Mouse (Mus musculus): ENCODE data around the gene Ankrd13b. TPM values are rescaled to one million over a fixed set of nuclear protein-coding genes. Genes with fewer than 3 reads are reported as not detected.

Gene Ankrd13b
- polyA plus RNA-seq, 1 experiment from 2014 or later: 8.5 TPM

DNA sequence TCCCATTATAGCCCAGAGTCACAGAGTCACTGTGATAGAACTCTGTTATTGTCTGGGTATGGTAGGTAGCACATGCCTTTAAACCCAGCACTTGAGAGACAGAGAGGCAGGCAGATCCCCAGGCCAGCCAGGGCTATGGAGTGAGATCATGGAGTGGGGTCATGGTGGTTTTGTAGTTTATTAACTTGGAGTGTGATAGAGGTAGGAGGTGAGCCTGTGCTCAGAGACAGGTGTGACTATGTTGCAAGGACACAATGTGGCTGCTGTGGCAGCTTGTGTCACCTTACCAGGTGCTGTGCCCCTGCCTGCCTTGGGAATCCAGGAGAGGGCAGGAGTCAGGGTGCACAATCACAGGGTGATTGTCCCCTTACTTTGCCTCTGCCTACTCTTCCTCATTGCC lies 6.0 kb upstream of the Ankrd13b start:
- Histone ChIP-seq H3K36me3 (peaks cover 14% of the 10 kb centered on the region), H3K4me2 (0 out of 2 replicates have a peak overlapping the region, but pooled peaks have one; percentile 98), H3K27ac (no peak overlapping the region), H3K4me3 (no peak overlapping the region), H3K27me3 (no peaks in the 10 kb centered on the region), H3K9me3 (no peaks in the 10 kb centered on the region), H3K4me1 (peaks cover 60% of the 10 kb centered on the region), H3K9ac (no peak overlapping the region)
- ATAC-seq (ENCODE audit: insufficient number of reproducible peaks, insufficient read depth, low FRiP score, low TSS enrichment, low read depth): no peak

DNA sequence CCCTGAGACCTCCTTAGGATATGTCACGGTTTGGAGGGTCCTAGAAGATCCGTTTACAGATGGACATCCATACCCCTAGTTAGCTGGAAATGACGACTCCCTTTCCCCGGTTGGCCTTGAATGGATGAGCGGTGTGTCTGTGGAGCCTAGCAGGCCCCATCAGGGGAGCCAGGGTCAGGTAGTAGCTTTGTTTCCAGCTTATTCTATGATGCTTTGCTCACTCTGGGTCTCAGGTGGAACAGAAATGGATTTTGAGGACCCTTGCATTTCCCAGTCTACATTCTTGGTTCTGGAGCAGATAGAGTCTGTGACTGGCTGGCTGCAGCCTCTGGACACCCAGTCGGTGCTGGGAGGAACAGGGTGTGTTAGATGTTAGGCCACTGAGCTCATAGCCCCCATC lies 5.3 kb upstream of the Ankrd13b start:
- H3K9ac ChIP-seq: peak overlapping the region; percentile 96; the same call in 1 of the 2 replicates
- peak overlapping the region; percentile 97 for H3K4me3 ChIP-seq
- no peak for ATAC-seq (ENCODE audit: insufficient number of reproducible peaks, insufficient read depth, low FRiP score, low TSS enrichment, low read depth)
- H3K9me3 ChIP-seq: no peaks in the 10 kb centered on the region
- H3K36me3 ChIP-seq: peaks cover 7% of the 10 kb centered on the region
- 67% methylated on average over 6 of the region's 6 CpGs for WGBS
- H3K27me3 ChIP-seq: no peaks in the 10 kb centered on the region
- peak overlapping the region; percentile 98 for H3K4me2 ChIP-seq
- no peak overlapping the region for H3K27ac ChIP-seq
- peaks cover 62% of the 10 kb centered on the region for H3K4me1 ChIP-seq

DNA sequence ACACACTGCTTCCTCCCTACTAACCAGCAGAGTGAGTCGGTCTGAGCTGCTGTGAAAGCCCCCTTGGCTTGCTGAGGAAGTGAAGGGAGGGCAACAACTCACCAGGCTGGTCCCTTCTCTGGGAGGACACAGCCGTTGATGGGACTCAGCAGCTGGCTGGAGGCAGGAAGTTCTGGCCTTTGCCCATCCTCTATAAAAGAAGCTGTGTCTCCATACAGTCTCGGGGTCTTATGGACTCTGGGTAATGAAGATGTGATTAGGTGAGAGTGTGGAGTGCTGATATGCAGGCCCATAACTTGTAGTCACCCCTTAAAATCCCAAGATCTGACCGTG lies 4.8 kb upstream of the Ankrd13b start:
- H3K27me3 ChIP-seq: no peaks in the 10 kb centered on the region
- no peaks in the 10 kb centered on the region for H3K9me3 ChIP-seq
- no peak for ATAC-seq (ENCODE audit: insufficient number of reproducible peaks, insufficient read depth, low FRiP score, low TSS enrichment, low read depth)
- 22% methylated on average over 4 of the region's 4 CpGs for WGBS
- peaks cover 62% of the 10 kb centered on the region for H3K4me1 ChIP-seq
- peak overlapping the region; percentile 96 for H3K9ac ChIP-seq
- peak overlapping the region; percentile 97 for H3K4me3 ChIP-seq
- peak overlapping the region; percentile 98 for H3K4me2 ChIP-seq
- peak overlapping the region; percentile 75 for H3K27ac ChIP-seq
- H3K36me3 ChIP-seq: peaks cover 2% of the 10 kb centered on the region

DNA sequence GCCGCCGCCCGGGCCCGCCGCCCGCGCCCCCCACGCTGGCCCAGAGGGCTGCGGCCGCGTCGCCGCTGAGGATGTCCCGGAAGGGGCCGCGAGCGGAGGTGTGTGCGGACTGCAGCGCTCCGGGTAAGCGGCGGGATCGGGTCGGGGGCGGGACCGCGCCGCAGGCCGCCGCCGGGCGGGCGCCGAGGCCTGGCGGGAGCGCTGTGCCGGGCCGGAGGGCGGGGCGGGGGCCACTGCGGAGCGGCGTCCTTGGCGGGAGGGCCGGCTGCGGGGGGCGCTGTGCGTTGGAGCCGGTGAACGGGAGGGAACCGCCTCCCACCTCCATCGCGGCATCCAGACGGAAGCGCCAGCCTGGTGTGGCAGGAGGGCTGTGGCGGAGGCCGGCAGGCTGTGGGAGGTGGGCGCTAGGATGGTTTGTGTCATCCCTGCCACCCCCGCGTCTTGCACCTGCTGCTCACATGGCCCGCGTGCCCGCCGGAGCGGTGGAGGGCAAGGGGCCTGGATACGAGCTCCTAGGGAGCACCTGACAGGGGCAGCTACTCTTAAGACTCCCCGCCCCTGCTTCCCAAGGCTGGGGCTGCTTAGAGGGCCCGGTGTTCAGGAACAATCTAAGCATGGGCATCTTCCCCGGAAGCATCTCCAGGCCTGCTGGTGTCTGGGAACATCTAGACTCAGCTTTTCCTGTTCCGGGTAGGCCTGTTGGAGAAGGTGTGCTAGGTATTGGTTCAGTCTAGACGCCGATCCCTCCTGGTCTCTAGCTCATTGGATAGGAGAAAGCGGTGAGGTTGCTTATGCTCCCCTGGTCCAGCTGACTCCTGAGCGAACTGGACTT lies 4.2 kb upstream of the Ankrd13b start, which contains the start of gene Git1:
Gene Git1 (plus strand): TSS at position 51 of the 832 bp plus-strand sequence.
- peaks cover 65% of the 10 kb centered on the region for H3K4me1 ChIP-seq
- H3K4me3 ChIP-seq: peak within 1 kb of the TSS; percentile 97
- H3K27ac ChIP-seq: peak within 1 kb of the TSS; percentile 95
- no peaks in the 10 kb centered on the region for H3K27me3 ChIP-seq
- H3K4me2 ChIP-seq: peak within 1 kb of the TSS; percentile 98
- WGBS: 1% methylated on average over 63 of the region's 74 CpGs
- H3K9me3 ChIP-seq: no peaks in the 10 kb centered on the region
- H3K9ac ChIP-seq: peak within 1 kb of the TSS; percentile 96
- H3K36me3 ChIP-seq: no peaks in the 10 kb centered on the region
- no peak for ATAC-seq (ENCODE audit: insufficient number of reproducible peaks, insufficient read depth, low FRiP score, low TSS enrichment, low read depth)

DNA sequence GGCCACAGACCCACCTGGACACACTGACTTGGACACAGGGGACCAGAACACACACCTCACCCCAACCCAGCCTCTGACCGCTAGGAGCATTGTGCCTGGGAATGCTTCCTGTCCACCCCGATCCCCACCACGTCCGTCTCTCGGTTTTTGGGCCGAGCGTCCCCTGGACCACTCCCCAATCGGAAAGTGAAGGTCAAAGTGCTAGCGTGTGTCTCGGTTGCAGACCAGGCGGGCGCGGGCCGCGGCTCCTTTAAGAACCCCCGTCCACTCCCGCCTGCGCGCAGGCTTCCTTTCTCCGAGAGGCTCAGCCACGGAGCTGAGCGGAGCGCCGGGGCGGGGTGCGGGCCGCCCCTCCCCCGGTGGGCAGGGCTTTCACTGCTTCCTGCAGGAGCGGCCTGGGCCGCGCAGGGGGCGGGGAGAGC lies 3.4 kb upstream of the Ankrd13b start:
- Histone ChIP-seq H3K9ac (peak overlapping the region; percentile 74), H3K36me3 (no peaks in the 10 kb centered on the region), H3K27me3 (no peaks in the 10 kb centered on the region), H3K9me3 (no peaks in the 10 kb centered on the region), H3K4me2 (peak overlapping the region; percentile 90), H3K4me3 (peak overlapping the region; percentile 97), H3K27ac (peak overlapping the region; percentile 95), H3K4me1 (peaks cover 66% of the 10 kb centered on the region)
- ATAC-seq (ENCODE audit: insufficient number of reproducible peaks, insufficient read depth, low FRiP score, low TSS enrichment, low read depth): peak; percentile 57
- under 1% methylated on average over 29 of the region's 32 CpGs for WGBS

DNA sequence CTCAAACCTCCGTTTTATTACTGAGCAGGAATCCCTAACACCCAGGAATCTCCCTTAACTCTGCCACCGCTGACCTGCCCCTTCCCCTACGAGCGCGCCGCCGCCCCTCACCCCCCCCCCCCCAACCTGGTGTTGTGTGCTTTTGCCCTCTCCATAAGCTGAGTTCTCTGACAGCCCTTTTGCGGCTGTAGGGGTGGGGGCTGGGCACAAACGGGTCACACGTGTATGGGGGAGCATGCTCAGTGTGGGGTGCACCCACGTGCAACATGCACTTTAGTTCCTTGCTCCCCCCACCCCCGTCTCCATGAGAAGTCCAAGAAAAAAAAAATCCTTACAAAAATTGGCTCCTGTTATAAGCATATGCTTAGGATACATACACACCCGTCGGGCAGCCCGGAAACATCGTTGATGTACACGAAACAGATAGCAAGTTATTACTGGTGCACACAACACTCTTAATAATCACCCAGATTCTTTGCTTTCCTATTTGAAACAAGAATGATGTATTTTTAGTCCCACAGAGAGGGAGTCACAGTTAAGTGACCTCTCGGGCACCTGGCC lies 2.9 kb upstream of the Ankrd13b start:
- Histone ChIP-seq H3K4me3 (peak overlapping the region; percentile 97), H3K4me1 (peaks cover 66% of the 10 kb centered on the region), H3K27me3 (no peaks in the 10 kb centered on the region), H3K27ac (peak overlapping the region; percentile 95), H3K9ac (peak overlapping the region; percentile 74), H3K36me3 (no peaks in the 10 kb centered on the region), H3K9me3 (no peaks in the 10 kb centered on the region), H3K4me2 (peak overlapping the region; percentile 90)
- no peak for ATAC-seq (ENCODE audit: insufficient number of reproducible peaks, insufficient read depth, low FRiP score, low TSS enrichment, low read depth)
- under 1% methylated on average over 18 of the region's 18 CpGs for WGBS

DNA sequence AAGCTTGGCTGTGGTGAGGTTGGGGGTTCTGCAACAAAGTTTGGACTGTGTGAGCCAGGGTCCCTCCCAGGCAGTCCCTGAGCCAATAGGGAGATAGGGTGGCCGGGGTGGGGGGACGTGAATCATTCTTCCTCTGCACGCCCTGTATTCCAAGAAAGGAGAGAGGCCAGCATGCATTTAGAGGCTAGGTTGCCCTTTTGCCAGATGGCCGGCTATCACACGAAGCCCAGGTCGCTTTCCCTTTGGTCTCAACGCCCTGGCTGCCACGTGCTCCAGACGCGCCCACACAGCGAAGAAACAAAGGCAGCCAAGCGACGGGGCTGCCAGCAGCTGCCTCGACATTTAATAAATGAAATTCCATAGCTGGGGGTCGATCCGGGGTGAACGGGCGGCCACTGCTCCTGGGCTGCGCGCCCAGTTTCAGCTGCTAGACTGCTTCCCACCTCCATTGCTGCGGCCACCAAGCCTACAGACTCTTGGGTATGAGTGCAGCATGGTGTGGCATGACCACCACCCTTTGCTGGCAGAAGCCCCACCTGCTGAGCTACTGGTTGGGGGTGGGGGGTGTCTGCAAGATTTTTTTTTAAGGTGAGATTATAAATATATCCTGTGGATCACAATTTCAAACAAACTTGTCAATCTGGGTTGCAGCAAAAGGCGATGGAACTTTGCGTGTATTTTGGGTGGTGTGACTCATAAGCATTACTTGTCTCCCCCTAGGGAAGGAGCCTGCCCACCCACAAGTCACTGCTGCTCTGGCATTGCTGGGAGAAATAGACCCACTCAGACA lies 2.2 kb upstream of the Ankrd13b start:
- peaks cover 67% of the 10 kb centered on the region for H3K4me1 ChIP-seq
- H3K4me2 ChIP-seq: peak overlapping the region; percentile 90
- no peaks in the 10 kb centered on the region for H3K9me3 ChIP-seq
- H3K9ac ChIP-seq: peak overlapping the region; percentile 74
- peak overlapping the region; percentile 97 for H3K4me3 ChIP-seq
- H3K36me3 ChIP-seq: no peaks in the 10 kb centered on the region
- 0% methylated on average over 23 of the region's 23 CpGs for WGBS
- ATAC-seq (ENCODE audit: insufficient number of reproducible peaks, insufficient read depth, low FRiP score, low TSS enrichment, low read depth): 0 out of 2 replicates have a peak, but pooled peaks have one; percentile 43
- H3K27me3 ChIP-seq: no peaks in the 10 kb centered on the region
- H3K27ac ChIP-seq: peak overlapping the region; percentile 95

DNA sequence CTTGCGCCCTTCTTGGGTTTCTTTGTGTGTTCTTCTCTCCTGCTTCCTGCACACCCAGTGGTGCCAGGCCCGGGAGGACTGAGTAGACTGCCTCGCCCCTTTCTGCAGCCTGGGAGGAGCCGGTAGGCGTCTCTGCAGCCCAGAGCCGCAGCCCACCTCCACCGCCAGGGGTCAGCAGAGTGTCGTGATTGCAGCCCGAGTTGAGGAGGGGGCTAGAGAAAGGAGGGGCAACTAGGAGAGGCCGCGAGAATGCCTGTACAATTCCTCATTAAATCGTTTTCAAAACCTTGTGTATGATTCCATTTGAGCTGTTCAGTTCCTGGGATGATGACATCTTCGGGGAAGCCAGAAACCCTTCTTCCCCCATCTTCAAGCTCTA lies 1.6 kb upstream of the Ankrd13b start:
- Histone ChIP-seq H3K9ac (peak overlapping the region; percentile 74; the same call in 1 of the 2 replicates), H3K4me1 (peaks cover 71% of the 10 kb centered on the region)

DNA sequence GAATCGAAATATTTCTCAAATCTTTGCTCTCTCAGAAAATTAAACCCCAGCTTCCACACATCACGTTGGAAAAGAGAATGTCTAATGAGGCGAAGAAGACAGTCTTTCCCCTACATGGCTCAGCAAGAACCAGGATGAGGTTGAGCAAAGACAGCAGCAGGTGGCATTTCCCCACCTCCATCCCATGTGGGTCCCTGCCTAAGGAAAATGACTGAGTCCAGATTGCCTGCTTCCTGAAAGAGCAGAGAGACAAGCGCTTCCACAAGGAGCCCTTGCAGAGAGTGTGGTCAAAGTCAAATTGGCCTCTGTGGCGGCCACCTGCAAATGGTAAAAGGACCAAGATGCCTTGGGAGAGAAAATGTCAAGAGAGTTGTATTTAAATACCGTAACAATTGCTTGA lies 973 bp upstream of the Ankrd13b start:
- peak overlapping the region; percentile 90 for H3K4me3 ChIP-seq
- 60% methylated on average over 6 of the region's 6 CpGs for WGBS
- H3K36me3 ChIP-seq: no peaks in the 10 kb centered on the region
- ATAC-seq (ENCODE audit: insufficient number of reproducible peaks, insufficient read depth, low FRiP score, low TSS enrichment, low read depth): no peak
- H3K9ac ChIP-seq: no peak overlapping the region
- H3K9me3 ChIP-seq: no peaks in the 10 kb centered on the region
- H3K4me2 ChIP-seq: peak overlapping the region; percentile 90
- H3K4me1 ChIP-seq: peaks cover 77% of the 10 kb centered on the region
- no peak overlapping the region; the same call in 1 of the 2 replicates for H3K27ac ChIP-seq
- no peaks in the 10 kb centered on the region for H3K27me3 ChIP-seq

More for the DNA sequence above, 1.6 kb upstream of the Ankrd13b start:
- peak overlapping the region; percentile 95 for H3K27ac ChIP-seq
- H3K4me2 ChIP-seq: peak overlapping the region; percentile 90
- WGBS: 2% methylated on average over 13 of the region's 13 CpGs
- no peaks in the 10 kb centered on the region for H3K36me3 ChIP-seq
- ATAC-seq (ENCODE audit: insufficient number of reproducible peaks, insufficient read depth, low FRiP score, low TSS enrichment, low read depth): peak; percentile 73
- peak overlapping the region; percentile 97 for H3K4me3 ChIP-seq
- H3K27me3 ChIP-seq: no peaks in the 10 kb centered on the region
- H3K9me3 ChIP-seq: no peaks in the 10 kb centered on the region

DNA sequence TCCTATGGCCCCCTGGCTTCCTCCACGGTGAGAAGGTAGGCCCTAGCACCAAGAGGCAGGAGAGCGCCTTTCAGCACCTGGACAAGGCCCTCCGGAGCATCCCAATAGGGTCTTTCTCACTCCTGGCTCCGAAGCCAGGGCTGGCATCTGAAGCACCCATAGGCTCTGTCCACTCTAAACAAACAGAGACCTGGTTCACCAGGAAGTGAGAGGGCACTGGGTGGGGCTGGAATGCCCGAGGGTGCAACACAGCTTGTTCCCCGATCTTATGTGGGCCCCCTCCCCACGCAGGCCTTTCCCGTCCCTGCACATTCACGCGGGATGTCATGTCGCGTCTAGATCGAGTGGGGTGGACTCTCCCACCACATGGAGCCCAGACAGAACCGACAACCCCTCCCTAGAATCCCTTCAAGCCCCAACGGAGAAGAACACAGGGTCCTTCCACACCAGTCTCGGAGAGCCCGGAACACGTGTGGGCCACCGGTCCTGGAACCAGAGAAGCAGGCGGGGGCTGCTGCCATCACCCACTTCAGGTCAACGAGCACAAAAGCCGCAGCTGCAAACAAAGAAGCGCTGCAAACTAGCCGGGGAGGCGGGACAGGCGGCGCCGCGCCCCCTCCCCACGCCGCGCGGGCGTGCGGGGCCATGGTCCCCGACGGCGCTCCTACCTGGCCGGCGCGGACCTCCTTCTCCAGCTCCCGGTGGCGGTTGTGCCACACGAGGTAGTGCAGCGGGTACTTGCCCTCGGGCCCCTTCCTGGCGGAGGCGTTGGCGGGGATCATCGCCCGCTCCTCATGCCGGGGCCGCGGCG lies 502 bp downstream of the Ankrd13b start:
- Histone ChIP-seq H3K9me3 (no peaks in the 10 kb centered on the region), H3K27me3 (no peaks in the 10 kb centered on the region), H3K4me1 (peaks cover 68% of the 10 kb centered on the region), H3K27ac (no peak overlapping the region), H3K4me3 (peak overlapping the region; percentile 90), H3K4me2 (peak overlapping the region; percentile 90), H3K9ac (peak overlapping the region; percentile 90), H3K36me3 (no peaks in the 10 kb centered on the region)
- ATAC-seq (ENCODE audit: insufficient number of reproducible peaks, insufficient read depth, low FRiP score, low TSS enrichment, low read depth): no peak
- 2% methylated on average over 55 of the region's 55 CpGs for WGBS

DNA sequence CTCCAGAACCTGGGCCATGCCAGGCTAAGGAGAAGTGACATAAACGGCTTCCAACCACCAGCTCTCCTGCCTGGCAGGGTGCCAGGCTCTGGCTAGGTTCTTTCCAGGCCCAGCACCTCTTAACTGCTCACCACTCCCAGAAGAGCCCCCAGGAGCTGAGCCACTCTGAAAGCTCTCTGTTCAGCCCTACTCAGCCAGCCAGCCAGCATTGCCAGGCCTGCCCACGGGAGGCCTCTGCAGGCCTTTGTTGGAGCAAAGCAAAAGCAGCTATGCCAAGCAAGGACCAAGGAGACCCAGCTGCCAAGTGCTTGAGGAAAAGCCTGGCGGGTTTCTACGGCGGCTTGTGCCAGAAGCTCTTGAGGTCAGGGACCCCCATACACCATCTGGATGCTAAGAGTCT lies 2.7 kb downstream of the Ankrd13b start:
- peak overlapping the region; percentile 46; the same call in 1 of the 2 replicates for H3K9ac ChIP-seq
- H3K4me2 ChIP-seq: peak overlapping the region; percentile 90

More for the DNA sequence above, 2.7 kb downstream of the Ankrd13b start:
- WGBS: 67% methylated on average over 5 of the region's 5 CpGs
- Histone ChIP-seq H3K4me1 (peaks cover 54% of the 10 kb centered on the region), H3K27ac (no peak overlapping the region), H3K9me3 (no peaks in the 10 kb centered on the region), H3K27me3 (no peaks in the 10 kb centered on the region), H3K36me3 (no peaks in the 10 kb centered on the region), H3K4me3 (0 out of 2 replicates have a peak overlapping the region, but pooled peaks have one; percentile 9)
- ATAC-seq (ENCODE audit: insufficient number of reproducible peaks, insufficient read depth, low FRiP score, low TSS enrichment, low read depth): no peak

All from embryonic facial prominence, embryonic 13.5 days (tissue).